Mouse (Mus musculus): ENCODE measurements around the gene Zfp768. TPM values are rescaled to one million over a fixed set of nuclear protein-coding genes. Genes with fewer than 3 reads are reported as not detected.

The Zfp768 gene
- total RNA-seq, 2 experiments from 2014 or later, result 39.1 to 39.9 TPM

DNA sequence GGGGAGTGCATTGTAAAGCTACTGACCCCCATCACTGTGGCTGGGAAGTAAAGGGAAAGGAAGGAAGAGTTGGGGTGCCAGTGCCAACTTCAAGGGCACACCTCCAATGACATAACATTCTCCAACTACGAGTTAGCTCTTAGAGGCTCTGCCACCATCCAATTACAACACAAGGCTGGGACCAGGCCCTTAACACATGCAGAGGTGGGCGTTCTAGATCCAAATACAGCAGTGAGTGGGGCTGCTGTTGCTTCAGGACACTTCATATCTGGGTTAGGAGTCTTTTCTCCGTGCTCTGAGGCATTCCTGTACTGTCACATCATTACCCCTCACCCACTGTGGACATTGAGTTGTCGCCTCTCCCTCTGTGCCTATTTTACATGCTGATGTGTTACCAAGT lies 24.3 kb downstream of the Zfp768 start:
- no peak for DNase-seq
- intact Hi-C loops (cut with DNase I), result no loop called here

DNA sequence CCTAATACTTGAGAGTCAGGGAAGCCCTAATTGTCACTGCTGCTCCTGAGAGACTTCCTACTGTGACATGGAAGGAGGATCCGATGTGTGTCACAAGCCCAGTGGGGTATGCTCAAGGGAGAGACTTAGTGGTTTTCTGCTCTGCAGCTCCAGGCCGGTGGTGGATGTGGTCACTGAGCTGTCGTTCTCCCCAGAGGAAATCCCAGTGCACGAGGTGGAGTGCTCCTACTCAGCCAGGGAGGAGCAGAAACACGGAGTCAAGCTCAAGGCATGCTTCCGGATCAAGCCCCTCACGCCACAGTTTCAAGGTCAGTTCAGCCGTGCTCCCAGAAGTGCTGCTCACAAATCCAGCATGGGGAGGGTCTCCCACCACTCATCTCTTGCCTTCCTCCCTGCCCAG lies 31.5 kb downstream of the Zfp768 start:
- intact Hi-C loops (cut with DNase I), result loop anchor here (5.0 kb wide), 1 partner anchor 168 kb away; no protein-coding TSS in a partner anchor
- DNase-seq, result no peak

DNA sequence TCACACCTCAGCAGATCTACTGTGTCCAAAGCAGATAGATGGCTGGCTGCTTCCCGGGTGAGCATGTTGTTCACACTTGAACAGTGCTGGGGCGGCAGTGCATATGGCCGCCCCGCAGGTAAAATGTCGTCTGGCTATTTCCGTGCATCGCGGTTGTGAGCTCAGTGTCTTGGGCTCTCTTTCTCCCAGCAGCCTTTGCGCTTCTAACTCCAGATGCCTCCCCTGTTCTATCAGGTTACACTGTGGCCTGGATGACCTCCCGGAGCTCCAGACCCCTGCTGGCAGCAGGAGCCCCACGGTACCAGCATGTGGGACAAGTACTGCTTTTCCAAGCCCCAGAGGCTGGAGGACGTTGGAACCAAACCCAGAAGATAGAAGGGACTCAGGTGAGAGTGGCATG lies 35.4 kb downstream of the Zfp768 start:
- intact Hi-C loops (cut with DNase I), result loop anchor here (5.0 kb wide), 1 partner anchor 172 kb away; no protein-coding TSS in a partner anchor
- DNase-seq, result no peak

DNA sequence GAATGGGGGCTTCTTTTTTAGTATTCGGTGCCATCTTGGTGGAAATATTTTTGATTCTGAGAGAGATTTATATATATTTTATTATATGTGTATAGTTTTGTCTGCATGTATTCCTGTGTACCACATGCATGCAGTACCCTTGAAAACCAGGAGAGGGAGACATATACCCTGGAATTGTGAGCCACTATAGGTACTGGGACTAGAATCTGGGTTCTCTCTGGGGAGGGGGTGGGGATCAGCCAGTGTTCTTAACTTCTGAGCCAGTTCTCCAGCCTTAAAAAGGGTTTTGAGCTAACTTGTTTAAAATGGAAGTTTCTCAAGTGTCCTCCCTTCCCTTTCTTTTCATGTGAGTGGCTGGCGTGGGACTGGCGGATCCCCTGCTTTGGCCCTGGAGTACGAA lies 36.5 kb downstream of the Zfp768 start:
- intact Hi-C loops (cut with DNase I), result no loop called here
- peak; percentile 43 to 78 for DNase-seq

DNA sequence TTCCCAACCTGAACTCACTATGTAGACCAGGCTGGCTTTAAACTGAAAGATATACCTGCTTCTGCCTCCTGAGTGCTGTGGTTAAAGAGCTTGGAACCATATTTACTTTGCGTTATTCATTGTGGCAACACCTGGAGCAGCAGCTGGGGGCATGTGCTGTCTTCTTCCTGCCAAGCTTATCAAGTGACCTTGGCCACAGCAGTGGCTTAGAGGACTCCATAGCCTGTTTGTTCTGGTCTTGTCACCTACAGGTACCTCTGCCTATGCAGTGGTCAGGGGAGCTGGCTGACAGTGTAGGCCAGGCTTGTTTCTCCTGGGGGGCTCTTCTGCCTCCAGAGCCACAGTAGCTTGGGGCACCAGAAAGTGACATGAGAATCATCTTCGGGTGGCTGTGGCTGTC lies 37.0 kb downstream of the Zfp768 start:
- intact Hi-C loops (cut with DNase I), result no loop called here
- no peak for DNase-seq

DNA sequence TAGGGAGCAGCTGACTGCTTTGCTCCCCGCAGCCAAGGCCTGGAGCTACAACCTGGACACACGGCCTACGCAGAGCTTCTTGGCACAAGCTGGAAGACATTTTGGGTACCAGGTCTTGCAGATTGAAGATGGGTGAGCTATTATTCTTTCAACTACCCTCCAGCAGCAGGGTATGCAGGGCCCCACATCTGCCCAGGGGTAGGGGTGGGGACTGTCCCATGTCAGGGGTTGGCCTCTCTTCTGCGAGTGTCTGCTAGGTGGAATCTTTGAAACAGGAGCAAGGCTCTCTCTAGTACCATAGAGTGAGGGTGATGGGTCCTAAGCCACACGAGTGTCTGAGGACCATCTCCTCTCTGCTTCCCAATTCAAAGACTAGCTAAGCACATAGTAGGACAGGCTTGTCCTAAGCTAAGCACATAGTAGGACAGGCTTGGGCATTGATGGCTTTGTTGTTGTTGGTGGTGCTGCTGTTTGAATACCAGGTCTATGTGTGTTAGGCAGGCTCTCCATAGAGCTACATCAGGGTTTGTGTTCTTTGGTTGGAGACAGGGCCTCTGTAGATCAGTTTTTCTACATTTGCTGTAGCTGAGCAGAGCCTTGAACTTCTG lies 47.7 kb downstream of the Zfp768 start:
- intact Hi-C loops (cut with DNase I), result no loop called here
- DNase-seq, result no peak

DNA sequence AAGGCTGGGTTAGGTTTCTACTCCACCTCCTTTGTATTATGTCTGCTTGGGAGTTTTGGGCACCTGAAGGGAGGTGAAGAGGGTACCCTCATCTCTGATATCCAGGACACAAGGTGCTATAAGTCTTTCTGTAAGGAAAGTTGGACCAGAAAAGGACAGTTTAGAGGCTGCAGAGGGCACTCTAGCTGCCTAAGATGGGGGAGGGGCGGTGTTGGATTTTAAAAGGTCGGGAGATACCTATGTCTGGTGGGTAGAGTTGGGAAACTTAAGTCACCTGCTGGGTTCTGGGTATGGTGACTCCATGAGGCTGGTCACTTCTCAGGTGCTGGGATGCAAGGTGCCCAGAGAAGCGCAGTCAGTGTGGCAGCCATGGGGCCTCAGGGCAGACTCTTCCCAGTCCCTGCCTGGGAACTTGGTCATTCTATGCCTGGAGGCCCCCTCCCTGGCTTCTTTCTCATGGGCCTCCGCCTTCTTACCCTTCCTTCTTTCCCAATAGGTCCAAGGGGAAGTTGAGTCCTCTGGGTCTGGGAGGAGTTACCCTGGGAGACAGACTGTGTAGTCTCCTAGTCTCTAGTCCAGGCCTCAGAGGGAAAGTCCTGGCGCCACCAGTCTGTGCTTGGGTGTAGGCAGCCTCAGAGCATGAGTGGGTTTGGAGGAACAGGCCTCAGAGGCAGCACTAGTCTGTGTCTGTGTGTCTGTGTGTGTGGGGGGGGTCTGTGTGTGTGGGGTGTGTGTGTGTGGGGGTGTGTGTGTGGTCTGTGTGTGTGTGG lies 48.4 kb downstream of the Zfp768 start:
- no peak for DNase-seq

DNA sequence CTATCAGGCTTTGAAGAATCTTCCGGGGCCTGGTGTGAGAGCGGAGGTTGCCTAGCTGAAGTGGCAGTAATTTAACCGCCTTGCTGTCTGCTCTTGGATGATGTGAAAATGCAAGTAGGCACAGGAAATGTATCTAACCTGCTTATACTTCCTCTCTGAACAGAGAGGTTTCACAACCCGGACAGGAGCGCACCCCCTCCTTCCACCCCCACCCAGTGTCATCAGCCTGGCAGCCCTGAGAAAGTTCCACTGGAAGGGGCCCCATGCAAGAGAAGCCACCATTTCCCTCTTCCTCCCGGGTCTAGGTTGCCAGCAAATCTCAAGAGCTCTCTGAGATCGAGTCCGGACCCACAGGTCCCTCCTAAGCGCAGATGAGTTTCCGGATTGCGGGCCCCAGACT lies 49.3 kb downstream of the Zfp768 start, which contains the start of gene Itgal:
Itgal (plus strand) TSS at position 163 of the 400 bp plus-strand sequence.
- DNase-seq, result no peak
- intact Hi-C loops (cut with DNase I), result no loop called here

More for the DNA sequence above, 48.4 kb downstream of the Zfp768 start:
- intact Hi-C loops (cut with DNase I), result no loop called here

Other genes starting within 250 kb of the Zfp768 start
- gene Qprt, start 223.4 kb downstream of the Zfp768 start, total RNA-seq (2021), result not detected
- 1 to 10 TPM in 1 of 2 experiments, under 1 TPM in 1; 0.38 to 2.0 TPM for gene Spn, start 207.8 kb downstream of the Zfp768 start, total RNA-seq (2021)
- 10 to 100 TPM; 38.0 to 43.7 TPM for gene Cd2bp2, start 149.5 kb downstream of the Zfp768 start, total RNA-seq (2021)
- 10 to 100 TPM; 29.2 to 30.5 TPM for gene Tbc1d10b, start 137.1 kb downstream of the Zfp768 start, total RNA-seq (2021)
- 1 to 10 TPM; 1.1 to 4.2 TPM for gene Mylpf, start 136.7 kb downstream of the Zfp768 start, total RNA-seq (2021)
- 1 to 10 TPM; 6.9 to 7.0 TPM for gene Zfp553, start 112.5 kb downstream of the Zfp768 start, total RNA-seq (2021)
- gene Sept1, start 112.5 kb downstream of the Zfp768 start, total RNA-seq (2021), result 10 to 100 TPM in 1 of 2 experiments, 1 to 10 TPM in 1; 7.5 to 18.8 TPM
- 10 to 100 TPM; 17.8 to 21.3 TPM for gene Zfp771, start 101.3 kb downstream of the Zfp768 start, total RNA-seq (2021)
- 10 to 100 TPM; 38.4 to 46.7 TPM for gene Dctpp1, start 84.9 kb downstream of the Zfp768 start, total RNA-seq (2021)
- gene Sephs2, start 71.5 kb downstream of the Zfp768 start, total RNA-seq (2021), result 10 to 100 TPM; 29.3 to 30.2 TPM
- gene Itgal, start 49.3 kb downstream of the Zfp768 start, total RNA-seq (2021), result 1 to 10 TPM; 2.0 to 5.7 TPM
- 1 to 10 TPM; 4.6 to 5.8 TPM for gene Zfp747, start 30.5 kb upstream of the Zfp768 start, total RNA-seq (2021)
- 1 to 10 TPM; 2.4 to 3.3 TPM for gene 9130019O22Rik, start 41.6 kb upstream of the Zfp768 start, total RNA-seq (2021)
- 1 to 10 TPM; 3.8 to 4.0 TPM for gene E430018J23Rik, start 48.0 kb upstream of the Zfp768 start, total RNA-seq (2021)
- 1 to 10 TPM; 3.4 to 4.1 TPM for gene Zfp764, start 61.2 kb upstream of the Zfp768 start, total RNA-seq (2021)
- gene Zfp688, start 76.5 kb upstream of the Zfp768 start, total RNA-seq (2021), result 1 to 10 TPM; 3.2 to 3.4 TPM
- gene Zfp689, start 103.6 kb upstream of the Zfp768 start, total RNA-seq (2021), result 1 to 10 TPM; 1.4 to 1.6 TPM
- gene Prr14, start 114.0 kb upstream of the Zfp768 start, total RNA-seq (2021), result 10 to 100 TPM; 25.9 to 29.4 TPM
- 10 to 100 TPM; 38.4 to 43.1 TPM for gene Fbrs, start 133.6 kb upstream of the Zfp768 start, total RNA-seq (2021)
- 10 to 100 TPM; 63.6 to 69.2 TPM for gene Srcap, start 166.4 kb upstream of the Zfp768 start, total RNA-seq (2021)
- gene Gm42715, start 174.0 kb upstream of the Zfp768 start, total RNA-seq (2021), result 10 to 100 TPM; 13.5 to 13.9 TPM
- not detected for gene Tmem265, start 215.8 kb upstream of the Zfp768 start, total RNA-seq (2021)
- 10 to 100 TPM; 19.2 to 20.2 TPM for gene Phkg2, start 227.8 kb upstream of the Zfp768 start, total RNA-seq (2021)
- 10 to 100 TPM in 1 of 2 experiments, 1 to 10 TPM in 1; 8.8 to 12.6 TPM for gene Ccdc189, start 243.0 kb upstream of the Zfp768 start, total RNA-seq (2021)
- 10 to 100 TPM; 46.5 to 53.9 TPM for gene Rnf40, start 243.2 kb upstream of the Zfp768 start, total RNA-seq (2021)